Mouse (Mus musculus): ENCODE results near the gene Foxl2.

Foxl2 gene

DNA sequence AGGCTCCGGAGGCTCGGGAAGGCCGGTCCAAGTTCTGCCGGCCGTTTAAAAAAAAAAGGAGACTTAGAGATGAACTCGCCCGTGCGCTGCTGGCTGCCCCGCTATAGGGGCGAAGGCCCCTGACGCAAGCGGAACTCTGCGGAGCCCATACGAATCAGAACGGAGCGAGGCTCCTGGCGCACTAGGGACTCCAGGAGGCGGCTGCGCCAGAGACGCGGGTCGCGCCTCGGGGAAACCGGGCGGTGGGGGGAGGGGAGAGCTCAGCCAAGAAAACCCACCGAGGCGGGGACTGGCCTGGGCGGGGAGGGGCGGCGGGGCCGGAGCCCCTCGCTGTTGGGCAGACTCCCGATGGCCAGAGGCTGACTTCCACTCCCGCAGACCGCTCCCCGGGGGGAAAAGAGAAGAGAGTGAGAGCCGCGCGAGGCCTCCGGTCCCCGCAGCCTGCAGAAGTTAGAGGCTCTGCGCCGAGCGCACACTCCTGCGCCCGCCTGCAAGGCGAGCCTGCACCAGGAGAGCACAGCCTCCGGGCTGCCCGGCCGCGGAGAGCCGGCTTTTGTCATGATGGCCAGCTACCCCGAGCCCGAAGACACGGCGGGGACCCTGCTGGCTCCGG is at the start of gene Foxl2:
Foxl2 (plus strand) TSS at position 186 of the 613 bp plus-strand sequence.
- no peak for DNase-seq

DNA sequence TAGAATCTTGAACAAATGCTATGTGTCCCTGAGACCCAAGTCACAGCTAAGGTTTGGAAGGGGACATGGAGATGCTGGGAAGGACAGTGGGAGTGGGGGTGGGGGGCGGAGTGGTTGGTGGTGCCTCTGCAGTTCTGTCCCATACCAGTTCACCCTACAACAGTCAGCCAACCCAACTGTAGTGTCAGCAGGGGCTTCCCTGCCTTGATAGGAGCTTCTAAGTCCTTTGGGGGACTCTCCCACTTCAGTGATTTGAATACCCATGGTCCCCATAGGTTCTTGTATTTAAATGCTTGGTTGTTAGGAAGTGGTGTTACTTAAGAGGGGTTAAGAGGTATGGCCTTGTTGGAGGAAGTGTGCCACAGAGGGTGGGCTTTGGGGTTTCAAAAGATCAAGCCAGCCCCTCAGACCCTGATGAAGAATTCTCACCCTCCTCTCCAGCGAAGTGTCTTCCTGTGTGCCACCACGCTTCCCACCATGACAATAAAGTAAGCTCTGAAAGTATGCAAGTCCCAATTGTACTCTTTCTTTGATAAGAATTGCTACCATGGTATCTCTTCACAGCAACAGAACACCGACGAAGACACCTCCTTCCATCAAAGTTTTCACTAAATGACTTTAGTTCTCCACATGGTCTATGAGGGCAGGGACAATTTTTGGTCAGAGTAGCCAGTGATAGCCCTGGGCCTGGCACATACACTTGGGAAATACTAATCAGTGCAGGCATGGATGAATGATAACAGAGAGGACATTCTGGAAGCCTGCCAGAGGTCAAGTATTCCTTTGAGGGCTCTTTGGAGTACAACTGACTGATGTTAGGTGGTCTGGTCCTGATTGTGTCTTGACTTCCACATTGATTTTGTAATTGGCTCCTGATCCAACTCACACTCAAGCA is 34.2 kb upstream of the Foxl2 start:
- DNase-seq, result no peak

DNA sequence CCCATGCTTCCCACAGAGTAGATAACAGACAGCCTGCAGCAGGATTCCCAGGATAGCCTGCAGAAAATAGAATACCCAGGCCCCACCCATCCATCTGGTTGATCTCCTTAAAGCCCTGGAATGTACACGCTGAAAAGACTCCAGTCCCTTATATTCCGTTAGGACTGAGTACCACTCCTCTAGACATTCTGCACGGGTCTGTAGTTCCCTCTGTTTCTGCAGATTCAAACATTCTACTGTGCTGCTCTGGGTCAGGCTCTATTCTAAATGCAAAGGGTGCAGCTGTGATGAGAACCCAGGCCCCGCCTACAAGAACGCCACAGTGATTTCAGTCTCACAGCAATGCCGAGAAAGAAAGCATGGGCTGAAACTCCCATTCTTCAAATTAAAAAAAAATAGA is 32.0 kb upstream of the Foxl2 start:
- no peak for DNase-seq

DNA sequence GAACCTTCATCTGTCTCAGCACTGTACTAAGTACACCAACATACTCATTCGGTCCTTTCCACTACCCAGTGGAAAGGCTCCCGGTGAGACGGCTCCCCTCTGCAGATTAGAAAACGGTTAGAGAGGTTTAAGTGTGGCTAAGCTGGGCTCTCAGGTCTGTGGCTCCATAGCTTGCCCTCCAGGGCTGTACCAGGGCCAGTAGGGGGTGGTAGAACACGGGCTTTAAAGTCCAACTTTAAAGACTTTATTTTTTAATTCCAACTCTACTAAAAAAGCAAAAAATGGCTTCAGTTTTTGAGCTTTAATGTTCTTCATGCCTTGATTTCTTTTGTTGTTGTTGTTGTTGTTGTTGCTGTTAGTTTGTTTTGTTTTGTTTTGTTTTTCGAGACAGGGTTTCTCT is 30.9 kb upstream of the Foxl2 start:
- no peak for DNase-seq

DNA sequence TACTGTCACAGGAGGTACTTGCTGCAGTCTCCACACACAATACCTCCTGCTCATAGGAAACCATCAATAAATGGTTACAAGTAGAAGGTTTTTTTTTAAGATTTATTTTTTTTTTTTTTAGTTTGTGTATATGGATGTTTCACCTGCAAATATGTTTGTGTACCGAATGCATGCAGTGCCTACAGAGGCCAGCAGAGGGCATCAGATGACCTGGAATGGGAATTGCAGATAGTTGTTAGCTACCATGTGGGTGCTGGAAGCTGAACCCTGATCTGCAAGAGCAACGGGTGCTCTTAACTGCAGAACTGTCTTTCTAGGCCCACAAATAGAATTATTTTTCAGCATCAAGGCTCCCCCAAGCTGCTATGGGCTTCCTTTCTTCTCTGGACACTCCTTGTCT is 25.6 kb upstream of the Foxl2 start:
- DNase-seq, result no peak

DNA sequence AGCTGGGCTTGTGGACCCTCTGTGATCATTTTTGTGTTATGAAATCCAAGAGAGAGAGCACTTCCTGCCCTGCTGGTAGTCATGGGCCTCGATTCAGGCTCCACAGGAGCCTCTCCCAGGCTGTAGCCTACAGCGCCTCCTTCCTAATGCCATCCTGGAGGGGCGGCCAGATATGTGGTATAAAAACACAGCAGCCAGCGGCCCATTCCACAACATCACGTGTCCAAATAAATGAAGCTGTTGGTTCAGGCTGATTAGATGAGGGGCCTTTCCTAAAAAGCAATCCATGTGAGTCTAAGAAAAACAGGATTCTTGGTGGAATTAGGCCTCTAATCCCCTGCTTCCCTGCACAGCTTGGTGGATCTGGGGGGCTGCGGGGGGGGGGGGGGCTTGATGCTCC is 22.2 kb upstream of the Foxl2 start:
- no peak for DNase-seq

DNA sequence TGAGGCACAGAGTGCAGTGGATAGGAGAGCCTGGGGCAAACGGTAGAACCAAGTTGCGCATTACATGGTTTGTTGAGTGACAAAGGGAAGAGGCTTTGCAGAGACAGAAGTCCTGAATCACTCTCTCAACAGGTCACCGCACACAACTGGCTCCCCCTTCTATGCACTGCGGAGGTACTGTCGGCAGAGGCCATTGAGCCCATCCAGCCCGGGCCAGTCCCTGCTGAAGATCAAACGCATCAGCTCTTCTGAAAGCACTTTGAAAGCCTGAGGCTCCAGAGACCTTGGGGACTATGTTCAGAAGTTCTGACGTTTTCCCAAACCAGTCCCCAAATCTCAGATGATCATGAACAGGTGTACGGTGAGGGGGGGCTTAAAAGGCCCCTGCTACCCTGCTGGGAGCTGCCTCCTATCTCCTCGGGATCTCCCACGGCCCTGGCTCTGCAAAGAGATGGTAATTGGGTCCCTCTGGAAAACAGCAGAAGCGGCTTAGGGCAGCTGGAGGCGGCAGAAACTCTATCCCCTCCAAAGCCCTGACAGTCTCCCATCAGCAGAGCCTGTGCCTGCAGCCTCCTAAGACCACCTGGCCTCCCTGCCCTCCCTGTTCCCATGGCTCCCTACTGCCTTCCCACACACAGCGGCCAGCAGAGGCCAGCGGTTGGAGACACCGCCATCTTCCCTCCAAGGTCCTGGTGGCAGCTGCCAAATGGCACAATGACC is 19.7 kb upstream of the Foxl2 start:
- no peak for DNase-seq

DNA sequence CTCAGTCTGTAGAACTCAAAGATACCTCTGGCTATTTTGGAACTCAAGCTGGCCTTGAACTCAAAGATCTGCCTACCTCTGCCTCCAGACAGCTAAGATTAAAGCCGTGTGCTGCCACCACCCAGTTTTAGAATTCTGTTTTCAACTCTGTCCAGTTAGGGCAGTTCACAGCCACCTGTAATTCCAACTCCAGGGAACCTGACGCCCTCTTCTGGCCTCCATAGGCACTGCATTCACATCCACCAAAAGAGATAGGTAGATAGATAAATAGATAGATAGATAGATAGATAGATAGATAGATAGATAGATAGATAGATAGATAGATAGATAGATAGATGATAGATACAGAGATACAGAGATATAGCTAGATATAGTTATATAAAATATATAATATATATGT is 15.8 kb upstream of the Foxl2 start:
- DNase-seq, result peak in 1 of 2 experiments; percentile 12

DNA sequence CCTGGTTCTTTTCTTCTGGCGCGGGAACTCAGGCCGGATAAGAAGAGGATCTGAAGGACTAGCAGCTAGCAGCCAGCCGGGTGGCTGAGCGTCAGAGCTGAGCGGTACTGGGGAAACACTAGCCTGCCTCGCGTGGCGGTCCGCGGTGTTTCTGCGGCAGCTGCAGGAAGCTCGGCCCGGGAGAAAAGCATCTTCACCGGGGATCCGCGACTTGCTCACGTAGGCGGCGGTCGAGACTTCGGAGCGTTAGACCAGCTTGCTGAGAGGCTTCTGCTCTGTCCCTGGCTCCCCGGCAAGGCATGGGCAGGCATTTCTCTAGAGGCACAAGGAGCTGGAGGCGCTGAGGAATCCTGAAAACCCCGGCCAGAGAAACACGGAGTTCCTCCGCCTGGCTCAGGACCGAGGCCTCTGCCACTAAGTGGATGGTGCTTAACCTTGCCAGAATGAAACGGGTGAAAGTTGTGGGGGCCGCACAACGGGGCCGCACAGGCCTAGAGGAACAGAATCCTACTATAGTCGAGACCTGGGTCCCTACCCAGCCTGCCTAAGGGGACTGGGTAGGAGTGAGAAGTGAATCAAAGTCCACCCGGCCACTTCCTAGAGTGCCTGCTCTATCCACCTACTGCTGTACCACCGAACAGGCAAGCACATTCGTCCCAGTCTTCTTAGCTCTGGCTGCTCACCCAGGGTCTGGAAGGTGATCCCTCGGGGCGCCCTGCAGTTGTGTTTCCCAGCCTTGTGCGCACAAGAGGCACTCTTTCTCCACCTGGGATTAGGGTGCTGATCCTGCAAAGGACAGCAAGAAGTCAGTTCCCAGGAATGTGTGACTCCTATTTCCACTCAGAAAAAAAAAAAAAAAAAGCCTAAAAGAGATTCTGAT is 2.7 kb upstream of the Foxl2 start:
- DNase-seq, result no peak

DNA sequence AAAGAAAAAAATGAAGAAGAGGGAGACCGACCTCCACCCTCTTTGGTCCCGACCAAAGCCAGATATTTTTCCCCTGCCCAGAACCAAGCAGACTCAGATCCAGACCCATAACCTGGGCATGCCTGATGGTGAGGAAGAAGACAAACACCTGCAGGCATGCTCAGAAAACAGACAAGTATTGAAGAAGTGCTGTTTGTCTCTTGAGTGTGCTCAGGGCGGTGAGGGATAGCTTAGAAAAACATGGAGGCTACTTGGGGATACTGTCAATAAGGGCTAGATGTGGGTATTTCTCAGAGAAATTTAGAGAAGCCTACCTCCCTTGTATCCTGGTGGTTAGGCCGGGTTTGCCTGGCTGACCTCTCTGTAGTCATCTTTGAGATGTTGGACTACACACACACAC is 1.8 kb upstream of the Foxl2 start:
- no peak for DNase-seq

DNA sequence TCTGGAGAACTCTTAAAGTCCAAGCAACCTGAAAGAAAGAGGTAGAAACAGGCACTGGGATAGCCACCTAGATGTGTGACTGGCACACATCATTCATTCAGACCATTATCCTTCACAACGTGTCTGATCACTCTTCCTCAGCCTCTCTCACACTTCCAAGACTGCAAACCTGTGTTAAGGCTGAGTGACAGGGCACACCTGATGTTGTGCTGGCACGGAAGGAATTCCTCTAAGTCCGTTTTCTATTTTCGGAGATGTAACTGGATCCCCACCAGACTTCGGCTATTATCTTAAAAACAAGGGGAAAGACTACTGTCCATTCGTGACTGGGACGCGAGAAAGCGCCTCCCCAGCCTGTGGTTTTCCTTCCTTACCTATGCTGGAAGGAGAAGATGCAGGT is 1.3 kb upstream of the Foxl2 start:
- no peak for DNase-seq

DNA sequence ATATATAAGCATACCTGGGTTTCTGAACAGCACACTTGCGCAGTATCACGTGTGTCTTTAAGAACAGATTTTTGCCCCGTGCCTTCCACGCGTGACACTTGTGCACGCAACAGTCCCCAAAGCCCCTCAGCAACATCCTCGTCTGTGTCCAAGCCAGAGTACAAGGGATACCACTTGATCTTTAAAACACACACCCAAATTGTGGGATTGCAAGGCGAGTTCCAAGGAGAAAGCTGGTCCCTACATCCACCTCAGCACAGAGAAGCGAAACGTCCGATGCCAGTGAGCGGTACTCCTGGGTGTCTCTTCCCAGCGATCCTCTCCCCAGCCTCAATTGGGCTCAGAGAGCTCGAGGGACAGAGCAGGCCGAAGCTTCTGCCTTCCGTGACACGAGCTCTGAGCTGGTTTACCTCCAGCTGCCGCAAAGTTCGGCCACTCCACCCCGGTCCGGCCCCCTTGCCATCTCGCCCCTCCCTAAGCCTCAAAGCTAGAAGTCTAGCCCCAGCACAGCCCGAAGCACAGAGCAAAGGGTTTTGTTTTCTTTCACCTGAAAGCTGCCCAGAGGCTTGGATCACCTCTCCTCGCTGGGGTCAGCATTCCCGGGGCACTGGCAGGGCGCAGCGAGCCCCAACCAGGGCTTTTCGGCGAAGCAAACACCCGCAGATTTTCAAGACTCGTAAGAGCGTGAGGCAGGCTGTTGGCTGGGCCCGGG is 541 bp upstream of the Foxl2 start:
- DNase-seq, result no peak

DNA sequence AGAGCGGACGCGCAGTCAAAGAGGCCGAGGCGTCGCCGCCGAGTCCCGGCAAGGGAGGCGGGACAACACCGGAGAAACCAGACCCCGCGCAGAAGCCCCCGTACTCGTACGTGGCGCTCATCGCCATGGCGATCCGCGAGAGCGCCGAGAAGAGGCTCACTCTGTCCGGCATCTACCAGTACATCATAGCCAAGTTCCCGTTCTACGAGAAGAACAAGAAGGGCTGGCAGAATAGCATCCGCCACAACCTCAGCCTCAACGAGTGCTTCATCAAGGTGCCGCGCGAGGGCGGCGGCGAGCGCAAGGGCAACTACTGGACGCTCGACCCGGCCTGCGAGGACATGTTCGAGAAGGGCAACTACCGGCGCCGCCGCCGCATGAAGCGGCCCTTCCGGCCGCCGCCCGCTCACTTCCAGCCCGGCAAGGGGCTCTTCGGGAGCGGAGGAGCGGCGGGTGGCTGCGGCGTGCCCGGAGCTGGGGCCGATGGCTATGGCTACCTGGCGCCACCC is 682 bp downstream of the Foxl2 start:
- no peak for DNase-seq

DNA sequence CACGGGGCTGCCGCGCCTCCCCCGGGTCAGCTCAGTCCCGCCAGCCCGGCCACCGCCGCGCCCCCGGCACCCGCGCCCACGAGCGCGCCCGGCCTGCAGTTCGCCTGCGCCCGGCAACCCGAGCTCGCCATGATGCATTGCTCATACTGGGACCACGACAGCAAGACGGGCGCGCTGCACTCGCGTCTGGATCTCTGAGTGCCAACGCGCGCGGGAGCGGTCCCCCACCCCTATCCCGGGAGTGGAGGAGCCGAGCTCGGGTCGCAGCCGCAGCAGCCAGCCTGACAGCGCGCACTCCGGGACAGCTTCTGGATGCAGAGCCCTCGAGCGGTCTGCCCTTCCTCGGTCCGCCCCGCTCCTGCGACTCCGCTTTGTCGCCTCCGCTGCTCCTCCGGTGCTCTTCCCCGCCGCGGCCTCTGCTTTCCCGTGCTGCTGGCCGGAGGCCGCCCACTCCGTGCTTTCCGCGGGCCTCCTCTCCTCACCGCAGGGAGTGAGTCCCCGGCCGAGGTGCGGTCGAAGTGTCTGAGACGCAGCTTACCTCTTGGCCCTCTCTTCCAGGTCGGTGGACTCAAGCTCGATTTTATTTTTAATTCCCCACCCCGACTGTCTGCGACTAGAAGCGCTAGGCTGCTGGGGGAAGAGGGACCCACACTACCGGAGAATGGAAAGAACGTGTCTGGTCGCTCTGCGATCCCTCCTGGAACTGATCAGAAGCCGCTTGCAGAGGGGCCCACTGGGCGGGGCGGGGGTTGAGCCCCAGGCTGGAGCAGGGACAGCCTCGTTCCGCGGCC is 1.7 kb downstream of the Foxl2 start:
- DNase-seq, result peak in 1 of 2 experiments; percentile 22

DNA sequence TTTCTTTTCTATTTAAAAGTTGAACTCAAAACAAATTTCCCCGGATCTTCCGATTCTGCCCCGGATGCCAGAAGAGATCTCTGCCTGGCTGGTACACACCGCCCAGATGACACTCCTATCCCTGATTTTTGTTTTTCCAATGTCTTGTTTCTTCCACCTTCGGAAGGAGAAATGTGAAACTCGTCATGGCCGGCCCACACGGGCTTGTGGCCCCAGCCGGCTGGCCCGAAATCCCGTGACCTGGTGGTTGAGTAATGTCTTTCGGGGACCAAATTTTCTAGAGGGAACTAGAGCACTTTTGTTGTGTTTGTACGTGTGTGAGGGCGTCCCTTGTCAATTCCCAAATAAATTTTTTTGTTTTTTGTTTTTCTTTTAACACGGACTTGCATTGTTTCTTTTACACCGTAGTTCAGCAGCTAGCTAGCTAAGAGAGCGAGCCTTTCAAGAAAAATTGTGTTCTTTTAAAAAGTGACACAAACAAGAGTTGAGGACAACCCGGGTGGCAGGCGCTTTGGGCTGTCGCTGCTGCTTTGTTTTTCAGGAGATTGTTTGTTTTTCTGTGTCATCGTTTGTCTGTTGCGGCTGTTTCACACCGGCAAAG is 2.8 kb downstream of the Foxl2 start:
- peak in 1 of 2 experiments; percentile 23 for DNase-seq

DNA sequence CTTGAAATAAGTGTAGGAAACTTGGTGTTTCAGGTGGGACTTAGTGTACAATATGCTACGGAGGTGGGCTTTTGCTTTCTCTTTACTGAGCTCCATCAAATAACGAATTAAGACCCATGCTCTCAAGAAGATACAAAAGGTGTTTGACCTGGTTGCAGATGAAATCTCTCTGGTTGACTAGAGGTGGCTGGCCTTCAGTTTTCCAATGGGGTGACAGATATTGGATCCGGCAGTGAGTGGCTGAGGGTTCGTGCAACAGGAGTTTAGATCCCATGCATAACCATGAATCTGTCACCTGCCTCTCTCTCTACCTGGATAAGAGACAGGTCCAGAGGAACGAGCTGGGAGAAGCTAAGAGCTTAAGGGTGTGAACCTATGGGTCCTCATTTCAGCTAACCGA is 3.5 kb downstream of the Foxl2 start:
- DNase-seq, result no peak

DNA sequence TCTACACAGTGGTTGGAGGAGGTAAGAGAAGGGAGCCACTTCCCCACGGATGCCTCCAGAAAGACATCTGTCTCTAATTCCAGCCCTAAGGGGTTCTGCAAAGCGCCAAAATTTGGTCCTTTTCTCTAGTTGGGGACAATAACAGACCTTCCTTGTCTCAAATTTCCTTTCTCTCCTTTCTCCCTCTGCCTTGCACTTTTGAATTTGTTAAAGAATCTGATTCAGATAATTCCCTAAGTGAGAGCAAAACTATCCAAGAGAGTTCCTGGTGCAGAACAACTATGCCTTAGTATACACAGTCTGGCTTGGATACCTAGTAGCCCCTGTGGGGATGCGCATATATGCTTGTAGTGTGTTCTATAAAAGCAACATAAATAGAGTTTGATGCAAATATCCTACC is 4.8 kb downstream of the Foxl2 start:
- no peak for DNase-seq

DNA sequence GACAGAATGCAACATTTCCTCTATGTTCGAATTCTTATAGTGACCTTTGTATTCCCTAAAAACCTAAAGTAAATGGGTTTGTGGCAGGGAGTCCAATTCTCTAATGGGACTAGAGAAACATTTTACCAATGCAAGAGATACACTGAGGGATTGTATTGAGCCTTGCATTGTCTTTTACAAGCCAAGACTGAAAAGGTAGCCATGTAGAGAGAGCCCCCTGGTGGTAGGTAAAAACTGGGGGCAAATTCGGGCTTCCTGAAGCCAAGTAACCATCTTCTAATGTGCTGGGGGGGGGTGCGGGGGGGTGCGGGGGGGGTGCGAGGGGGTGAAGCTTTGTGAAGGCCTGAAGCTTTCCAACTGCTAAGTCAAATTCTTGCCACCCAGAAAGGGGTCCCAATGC is 5.3 kb downstream of the Foxl2 start:
- DNase-seq, result peak in 1 of 2 experiments; percentile 31

DNA sequence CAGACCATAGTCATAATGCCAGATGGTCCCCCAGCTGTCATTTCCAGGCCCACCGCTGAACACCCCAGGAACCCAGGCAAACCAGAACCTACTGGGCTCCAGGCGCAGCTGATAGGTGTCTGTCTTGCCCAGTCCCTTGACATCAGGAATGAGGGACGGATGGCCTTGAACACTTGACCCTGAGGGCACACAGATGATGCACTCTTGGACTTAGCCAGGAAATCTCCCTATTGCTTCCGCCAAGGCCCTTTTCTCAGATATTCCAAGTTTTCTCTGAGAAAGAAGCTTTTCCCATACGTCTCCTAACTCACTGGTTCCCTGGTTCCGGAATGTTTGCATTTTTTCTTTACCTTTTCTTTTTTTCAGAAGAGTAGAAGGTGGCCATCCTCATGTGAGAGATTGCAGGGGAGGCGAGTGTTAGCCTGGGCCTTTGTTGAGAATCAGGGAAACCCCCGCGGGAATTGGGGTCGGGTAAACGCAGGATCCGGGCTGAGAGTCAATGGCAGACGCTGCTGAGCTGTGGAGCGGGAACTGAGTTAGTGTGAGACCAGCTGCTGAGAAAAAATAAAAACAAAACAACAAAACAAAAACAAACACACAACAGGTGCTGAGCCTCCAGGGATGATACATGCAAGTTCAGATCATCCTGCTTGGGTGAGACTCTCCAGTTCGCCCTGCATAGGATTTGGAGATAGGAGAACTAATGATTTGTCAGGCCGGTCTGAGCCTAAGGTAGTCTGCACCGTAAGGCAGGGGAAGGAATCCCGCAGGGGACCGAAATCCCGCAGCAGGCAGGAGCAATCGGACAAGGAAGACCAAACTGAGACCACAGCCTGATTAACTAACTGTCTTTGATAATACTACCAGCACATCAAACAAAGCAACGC is 6.7 kb downstream of the Foxl2 start:
- no peak for DNase-seq
